Mouse (Mus musculus) small intestine, adult 10 weeks (tissue): ENCODE data around the gene Mast3. TPM values are rescaled to one million over a fixed set of nuclear protein-coding genes. Genes with fewer than 3 reads are reported as not detected.

Experiments
- polyA plus RNA-seq: library from polyadenylated mRNA; stranded (reverse); fragments of 350-450 nt; fragmentation: Illumina TruSeq; extraction: RNeasy Lipid Tissue Mini Kit (QIAGEN cat#74804); gene quantifications from one replicate; pipeline ENCODE4 v1.2.3, GENCODE M21; 2014; ENCODE audit warnings: low replicate concordance

Gene Mast3
- 1.1 TPM for polyA plus RNA-seq

DNA sequence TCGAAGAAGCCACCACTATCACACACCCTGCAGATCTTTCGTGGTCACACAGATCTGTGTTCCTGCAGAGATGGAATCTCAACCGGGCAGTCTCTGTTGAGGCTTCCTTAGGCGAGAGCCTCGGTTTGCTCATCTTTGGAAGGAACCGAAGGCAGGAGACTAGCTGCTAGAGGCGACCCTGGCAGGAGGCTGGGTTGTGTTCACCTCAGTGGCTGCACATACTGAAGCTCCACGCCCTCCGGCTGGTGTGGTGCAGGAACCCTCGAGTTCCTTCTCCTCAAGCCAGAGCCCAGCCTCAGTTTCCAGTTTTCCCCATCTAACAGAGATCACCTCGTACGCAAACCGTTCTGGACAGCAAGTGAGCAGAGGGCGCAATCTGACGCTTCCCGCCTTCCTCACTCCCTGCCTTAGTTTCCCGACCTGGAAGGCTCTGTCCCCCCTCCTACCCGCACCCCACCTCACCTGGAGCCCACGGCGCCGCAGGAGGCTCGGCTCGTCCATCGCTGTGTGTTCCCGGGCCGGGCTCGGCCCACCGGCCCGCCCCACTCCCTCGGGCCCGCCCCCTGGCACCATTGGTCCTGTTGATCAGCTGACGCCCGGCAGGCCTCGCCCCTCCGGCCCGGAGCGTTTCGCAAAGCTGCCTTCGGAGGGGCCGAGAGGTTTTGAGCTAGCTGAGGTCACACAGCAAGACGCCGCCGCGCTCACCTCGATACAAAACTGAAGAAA is at the start of gene Mast3:
Gene Mast3 (minus strand): TSS at position 574 of the 726 bp plus-strand sequence.

DNA sequence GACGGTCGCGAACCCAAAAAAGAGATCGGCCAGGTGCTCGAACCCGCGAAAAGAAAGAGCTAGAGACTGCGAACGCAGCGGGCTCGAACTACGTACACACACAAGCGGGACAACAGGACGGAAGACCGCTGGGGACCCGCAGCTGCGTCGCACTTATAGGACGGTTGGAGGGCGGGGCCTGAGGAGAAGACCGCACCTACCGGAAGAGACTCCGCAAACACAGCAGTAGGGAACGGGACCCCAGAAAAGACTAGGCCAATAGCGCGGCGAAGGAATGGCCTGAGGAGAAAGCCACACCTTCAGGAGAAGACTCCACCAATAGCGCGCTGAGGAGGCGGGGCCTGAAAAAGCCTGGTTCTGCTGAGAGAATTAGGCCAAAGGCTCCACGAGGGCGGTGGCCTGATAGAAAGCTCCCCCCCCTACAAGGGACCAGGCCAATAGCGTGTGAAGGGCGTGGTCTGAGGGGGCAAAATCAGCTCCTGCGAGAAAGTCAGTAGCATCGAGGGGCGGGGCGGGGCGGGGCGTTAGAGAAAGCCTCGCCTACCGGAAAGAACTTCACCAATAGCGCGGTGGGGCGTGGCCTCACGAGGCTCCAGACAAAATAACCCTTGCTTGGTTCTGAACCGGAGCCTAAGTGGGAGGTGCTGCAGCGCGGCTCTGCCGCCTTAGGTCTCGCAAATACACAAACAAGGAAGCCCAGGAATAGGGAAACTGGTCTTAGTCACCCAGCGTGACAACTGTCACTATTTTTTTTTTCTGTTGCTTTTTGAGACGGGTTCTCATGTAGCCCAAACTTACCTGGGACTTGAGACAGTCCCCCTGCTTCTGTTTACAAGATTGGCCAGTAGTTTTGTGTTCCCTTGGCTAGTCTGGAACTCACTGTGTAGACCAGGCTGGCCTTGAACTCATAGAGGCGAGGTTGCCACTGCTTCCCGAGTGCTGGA is 34.8 kb upstream of the Mast3 start, which contains the start of gene Arrdc2:
Gene Arrdc2 (minus strand): TSS at position 313 of the 944 bp plus-strand sequence.

DNA sequence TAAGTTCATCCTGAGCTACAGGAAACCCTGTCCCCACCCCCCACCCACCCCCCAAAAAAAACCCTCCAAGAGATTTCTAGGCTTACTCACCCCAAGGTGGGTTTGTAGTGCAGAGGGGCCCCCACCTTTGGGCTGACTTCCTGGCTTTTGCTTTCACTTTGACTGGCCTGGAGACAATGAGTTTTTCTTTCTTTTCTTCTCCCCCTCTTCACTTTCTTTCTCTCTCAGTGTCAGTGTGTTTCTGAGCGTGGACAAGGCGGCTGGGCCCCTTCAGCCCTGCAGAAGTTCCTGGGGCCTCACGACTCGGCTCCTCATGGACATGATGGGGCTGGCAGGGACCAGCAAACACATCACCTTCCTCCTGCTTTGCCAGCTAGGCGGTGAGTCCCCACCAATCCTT is 3.4 kb upstream of the Mast3 start, which contains the start of gene Il12rb1:
Gene Il12rb1 (plus strand): TSS at position 211 of the 400 bp plus-strand sequence.

DNA sequence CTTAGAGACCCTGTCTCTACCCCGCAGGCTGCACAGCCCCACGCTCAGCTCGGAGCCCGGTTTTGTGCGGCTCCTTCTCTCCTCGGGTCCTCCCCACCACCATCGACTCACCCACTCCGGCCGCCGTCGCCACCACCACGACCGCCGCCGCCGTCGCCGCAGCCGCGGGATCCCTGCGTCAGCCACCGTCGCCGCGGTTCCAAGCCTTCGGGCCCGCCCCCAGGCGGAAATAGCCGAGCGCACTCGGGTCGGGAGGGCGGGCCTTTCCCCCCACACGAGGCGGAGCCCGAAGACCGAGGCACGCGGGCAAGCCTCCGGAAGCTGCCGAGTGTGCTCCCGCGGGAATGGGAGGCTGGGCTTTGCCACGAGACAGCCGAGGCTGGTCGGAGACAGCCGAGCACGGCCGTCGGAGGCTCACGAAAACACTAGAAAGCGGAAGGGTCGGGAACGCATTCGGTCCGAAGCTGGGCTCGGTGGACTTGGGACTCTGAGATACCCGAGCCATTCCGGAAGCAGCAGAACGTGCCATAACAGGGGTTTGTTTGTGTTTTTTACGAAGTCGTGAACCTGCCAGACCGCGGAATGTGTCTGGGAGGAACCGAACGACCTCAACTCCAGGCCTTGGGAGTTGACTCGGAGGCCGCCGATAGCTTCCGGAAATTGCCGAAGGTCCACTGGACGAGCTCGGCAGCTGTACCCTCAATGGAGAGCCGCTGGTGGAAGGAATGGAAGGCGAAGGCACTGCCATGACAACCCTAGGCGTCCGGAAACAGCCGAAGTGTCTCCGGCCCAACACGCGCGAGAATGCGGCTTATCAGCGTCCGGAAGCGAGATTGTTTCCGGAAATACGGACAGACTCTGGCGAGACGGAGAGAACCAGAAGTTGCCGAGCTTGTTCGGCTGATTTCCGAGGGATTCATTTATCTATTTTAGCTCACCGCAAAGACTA is 28.1 kb downstream of the Mast3 start, which contains the start of gene Pik3r2:
Gene Pik3r2 (minus strand): TSS at position 218 of the 949 bp plus-strand sequence.

DNA sequence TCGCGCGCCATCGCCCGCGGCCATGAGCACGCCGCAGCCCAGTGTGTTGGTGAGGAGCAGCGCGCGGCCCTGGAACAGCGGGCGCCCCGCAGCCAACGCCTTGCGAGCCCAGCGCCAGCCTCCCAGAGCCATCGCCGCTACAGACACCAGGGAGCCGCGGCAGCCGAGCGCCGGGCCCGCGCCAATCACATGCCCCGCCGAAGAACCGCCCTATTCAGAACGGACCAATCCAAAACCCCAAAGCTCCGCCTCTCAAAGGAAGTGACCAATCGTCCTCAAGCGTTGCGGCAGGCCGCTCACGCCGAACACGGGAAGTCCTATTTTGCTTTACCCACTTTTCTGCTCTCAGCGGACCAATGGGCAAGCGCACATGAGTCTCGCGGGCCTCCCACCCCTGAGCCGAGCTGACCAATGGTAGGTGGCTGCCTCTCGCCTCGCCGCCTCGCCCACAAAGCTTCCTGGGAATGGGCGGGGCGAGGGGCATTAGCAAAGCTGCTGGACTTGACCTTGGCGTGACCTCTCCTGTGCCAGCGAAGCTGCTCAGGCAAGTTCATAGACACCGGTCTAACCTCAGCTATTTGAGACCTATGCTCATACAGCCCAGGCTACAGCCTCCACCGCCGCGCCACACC is 44.0 kb downstream of the Mast3 start, which contains the start of gene Mpv17l2:
Gene Mpv17l2 (minus strand): TSS at position 172 of the 632 bp plus-strand sequence.

DNA sequence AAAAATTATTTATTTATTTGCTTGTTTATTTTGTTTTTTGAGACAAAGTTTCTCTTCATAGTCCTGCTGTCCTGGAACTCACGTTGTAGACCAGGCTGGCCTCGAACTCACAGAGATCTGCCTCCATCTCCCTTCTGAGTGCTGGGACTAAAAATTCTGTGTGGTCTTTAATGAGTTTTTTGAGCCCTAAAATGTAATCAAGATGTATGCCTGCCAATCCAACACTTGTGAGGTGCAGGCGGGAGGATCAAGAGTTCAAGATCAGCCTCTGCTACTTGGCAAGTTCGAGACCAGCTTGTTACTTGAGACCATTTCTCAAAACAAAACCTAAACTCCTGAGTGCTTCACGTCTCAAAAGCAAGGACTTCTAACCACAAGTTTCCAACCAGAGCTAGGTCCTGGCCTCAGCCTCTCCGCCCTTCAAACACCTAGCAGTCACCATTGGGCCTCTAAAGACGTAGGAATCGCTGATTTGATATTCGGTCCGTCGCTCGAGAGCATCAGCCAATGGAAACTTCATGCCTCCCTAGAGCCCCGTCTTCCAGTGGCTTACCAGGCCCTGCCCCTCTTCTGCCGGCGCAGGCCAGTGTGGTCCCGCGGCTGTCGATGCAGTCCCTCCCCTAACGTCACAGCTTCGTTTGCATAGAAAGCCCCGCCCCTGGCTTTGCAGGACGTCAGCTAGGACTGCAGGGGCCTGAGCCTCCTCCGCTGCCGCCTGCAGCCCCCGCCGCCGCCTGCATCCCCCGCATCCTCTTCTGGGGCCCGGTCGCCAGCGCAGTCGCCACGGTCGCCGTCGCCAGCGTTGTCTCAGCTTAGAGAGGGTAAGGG is 50.6 kb downstream of the Mast3 start, which contains the start of gene Rab3a:
Gene Rab3a (plus strand): TSS at position 637 of the 828 bp plus-strand sequence.

Other genes starting within 250 kb of the Mast3 start
- gene Isyna1, start 210.7 kb downstream of the Mast3 start, polyA plus RNA-seq: not detected
- gene Ssbp4, start 196.2 kb downstream of the Mast3 start, polyA plus RNA-seq: not detected
- not detected for gene Lrrc25, start 188.9 kb downstream of the Mast3 start, polyA plus RNA-seq
- gene Gdf15, start 172.6 kb downstream of the Mast3 start, polyA plus RNA-seq: not detected
- gene Pgpep1, start 144.7 kb downstream of the Mast3 start, polyA plus RNA-seq: 22.3 TPM
- not detected for gene Lsm4, start 131.8 kb downstream of the Mast3 start, polyA plus RNA-seq
- 15.4 TPM for gene Jund, start 106.1 kb downstream of the Mast3 start, polyA plus RNA-seq
- not detected for gene Iqcn, start 101.6 kb downstream of the Mast3 start, polyA plus RNA-seq
- gene Gm3336, start 86.5 kb downstream of the Mast3 start, polyA plus RNA-seq: 3.4 TPM
- gene Pde4c, start 81.3 kb downstream of the Mast3 start, polyA plus RNA-seq: not detected
- gene Rab3a, start 50.4 kb downstream of the Mast3 start, polyA plus RNA-seq: 0.97 TPM
- 0.48 TPM for gene Mpv17l2, start 44.1 kb downstream of the Mast3 start, polyA plus RNA-seq
- gene Pik3r2, start 28.3 kb downstream of the Mast3 start, polyA plus RNA-seq: 0.45 TPM
- not detected for gene Il12rb1, start 3.4 kb upstream of the Mast3 start, polyA plus RNA-seq
- not detected for gene Arrdc2, start 34.7 kb upstream of the Mast3 start, polyA plus RNA-seq
- not detected for gene Kcnn1, start 58.2 kb upstream of the Mast3 start, polyA plus RNA-seq
- not detected for gene Ccdc124, start 68.9 kb upstream of the Mast3 start, polyA plus RNA-seq
- gene Slc5a5, start 87.7 kb upstream of the Mast3 start, polyA plus RNA-seq: not detected
- 7.8 TPM for gene Rpl18a, start 92.4 kb upstream of the Mast3 start, polyA plus RNA-seq
- gene Map1s, start 100.9 kb upstream of the Mast3 start, polyA plus RNA-seq: 0.85 TPM